Mouse (Mus musculus): ENCODE data around the gene Rab3gap2.

DNA sequence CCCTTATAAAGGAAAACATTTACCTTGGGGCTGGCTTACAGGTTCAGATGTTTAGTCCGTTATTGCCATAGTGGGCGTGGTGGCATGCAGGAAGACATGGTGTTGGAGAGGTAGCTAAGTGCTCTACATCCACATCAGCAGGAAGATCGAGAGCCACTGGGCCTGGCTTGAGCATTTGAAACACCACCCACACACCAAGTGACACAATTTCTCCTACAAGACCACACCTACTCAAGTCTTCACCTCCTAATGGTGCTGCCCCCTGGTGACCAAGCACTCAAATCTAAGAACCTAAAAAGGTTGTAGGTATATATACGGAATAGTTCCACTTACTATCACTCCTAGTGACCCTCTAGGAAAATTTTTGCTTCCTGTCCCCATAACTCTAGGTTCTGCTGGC, 32.6 kb downstream of the Rab3gap2 start:
- TF ChIP-seq CTCF (IDR thresholded peaks at IDR 0.05; ENCODE audit: borderline replicate concordance, insufficient read depth, low read depth, low read length), result no peak; the same call in 1 of the 2 replicates
- TF ChIP-seq POLR2A (IDR thresholded peaks at IDR 0.05; ENCODE audit: borderline replicate concordance, insufficient read depth, low read length), result no peak
